Mouse (Mus musculus) layer of hippocampus, adult 8-10 months (tissue): ENCODE measurements around the gene Dst. TPM values are rescaled to one million over a fixed set of nuclear protein-coding genes. Genes with fewer than 3 reads are reported as not detected.

Experiments
- DNase-seq, 2 experiments: peaks; one replicate each; pipeline ENCODE4 v3.0.0; 2022; ENCODE audit warnings: low spot score in 2 of 2
- total RNA-seq, 4 experiments: library from RNA; stranded (reverse); gene quantifications; 2 replicates each; pipeline ENCODE4 v1.2.4; 2022

Gene Dst
- total RNA-seq, result 100 to 1,000 TPM; 211 to 239 (median 222) TPM

- DNase-seq, result no peak
Observed at GRCm38 (mm10) chr1:33908191-33908962, at the start of gene Dst. Gene Dst (plus strand): TSS chr1:33908225.

- no peak for DNase-seq
Observed at GRCm38 (mm10) chr1:33869031-33869430, 39.0 kb upstream of the Dst start.

GRCm38 (mm10) chr1:33869437-33869836, 38.6 kb upstream of the Dst start:
- no peak for DNase-seq

- DNase-seq, result peak in 1 of 2 experiments; percentile 12
Observed at GRCm38 (mm10) chr1:33873561-33873960, 34.5 kb upstream of the Dst start.

- no peak for DNase-seq
Observed at GRCm38 (mm10) chr1:33875691-33876090, 32.3 kb upstream of the Dst start.

- no peak for DNase-seq
Observed at GRCm38 (mm10) chr1:33876416-33876815, 31.6 kb upstream of the Dst start.

GRCm38 (mm10) chr1:33878170-33878569, 29.9 kb upstream of the Dst start:
- no peak for DNase-seq

- DNase-seq, result peak in 1 of 2 experiments; percentile 28
Observed at GRCm38 (mm10) chr1:33883102-33883839, 24.8 kb upstream of the Dst start.

- peak in 1 of 2 experiments; percentile 43 for DNase-seq
Observed at GRCm38 (mm10) chr1:33892784-33893183, 15.2 kb upstream of the Dst start.

- no peak for DNase-seq
Observed at GRCm38 (mm10) chr1:33896116-33896515, 11.9 kb upstream of the Dst start.

GRCm38 (mm10) chr1:33896666-33897065, 11.4 kb upstream of the Dst start:
- no peak for DNase-seq

- no peak for DNase-seq
Observed at GRCm38 (mm10) chr1:33897426-33897825, 10.6 kb upstream of the Dst start.

GRCm38 (mm10) chr1:33898373-33898772, 9.7 kb upstream of the Dst start:
- DNase-seq, result no peak

GRCm38 (mm10) chr1:33900175-33900574, 7.8 kb upstream of the Dst start:
- DNase-seq, result no peak

GRCm38 (mm10) chr1:33903587-33903986, 4.4 kb upstream of the Dst start:
- DNase-seq, result no peak

GRCm38 (mm10) chr1:33906216-33906615, 1.8 kb upstream of the Dst start:
- DNase-seq, result no peak

GRCm38 (mm10) chr1:33906927-33907326, 1.1 kb upstream of the Dst start:
- peak in 1 of 2 experiments; percentile 16 for DNase-seq

GRCm38 (mm10) chr1:33907421-33908190, 419 bp upstream of the Dst start, which contains the start of gene Bend6:
Gene Bend6 (minus strand): TSS chr1:33907816.
- peak; percentile 47 to 65 for DNase-seq

- no peak for DNase-seq
Observed at GRCm38 (mm10) chr1:33911589-33911988, 3.6 kb downstream of the Dst start.

- DNase-seq, result no peak
Observed at GRCm38 (mm10) chr1:33916554-33916953, 8.5 kb downstream of the Dst start.

GRCm38 (mm10) chr1:33922975-33923374, 14.9 kb downstream of the Dst start:
- DNase-seq, result no peak

- DNase-seq, result no peak
Observed at GRCm38 (mm10) chr1:33925283-33925682, 17.3 kb downstream of the Dst start.
